Mouse (Mus musculus): ENCODE measurements at regions not wholly inside any gene's neighbourhood (a gene's known extent, or its start where the extent isn't known, plus 50 kb on each side); places are given as distances from the start of the nearest gene placed in this dataset.

- WGBS, result 59% methylated on average over 1 of the region's 1 CpGs
- Histone ChIP-seq H3K4me3 (ENCODE audit: low read length) (no peak overlapping the region), H3K36me3 (ENCODE audit: control insufficient read depth, insufficient read depth) (no peaks in the 10 kb centered on the region), H3K9ac (ENCODE audit: low read length) (no peak overlapping the region), H3K4me2 (ENCODE audit: low read depth, low read length) (no peak overlapping the region), H3K27ac (ENCODE audit: low read length) (no peak overlapping the region), H3K27me3 (ENCODE audit: control insufficient read depth, insufficient read depth, low read length) (no peaks in the 10 kb centered on the region), H3K4me1 (ENCODE audit: control insufficient read depth, insufficient read depth, low read length) (peaks cover 6% of the 10 kb centered on the region; the same call in 1 of the 2 replicates), H3K9me3 (replicated peaks; ENCODE audit: control insufficient read depth, low read length) (no peaks in the 10 kb centered on the region)
- no peak for ATAC-seq (replicated peaks; ENCODE audit: extremely low read depth, insufficient read depth, low FRiP score)
Observed at GRCm38 (mm10) chr5:91709494-91710286, 192.3 kb downstream of the Parm1 start.

GRCm38 (mm10) chr5:91708149-91708548 is 190.7 kb downstream of the Parm1 start:
- Histone ChIP-seq H3K27ac (ENCODE audit: low read length) (no peak overlapping the region), H3K9ac (ENCODE audit: low read length) (no peak overlapping the region), H3K27me3 (ENCODE audit: control insufficient read depth, insufficient read depth, low read length) (no peaks in the 10 kb centered on the region), H3K36me3 (ENCODE audit: control insufficient read depth, insufficient read depth) (no peaks in the 10 kb centered on the region), H3K4me3 (ENCODE audit: low read length) (no peak overlapping the region), H3K4me1 (ENCODE audit: control insufficient read depth, insufficient read depth, low read length) (0 out of 2 replicates have a peak, but pooled peaks cover 3% of the 10 kb centered on the region), H3K9me3 (replicated peaks; ENCODE audit: control insufficient read depth, low read length) (no peaks in the 10 kb centered on the region; the same call in 1 of the 2 replicates), H3K4me2 (ENCODE audit: low read depth, low read length) (no peak overlapping the region)
- 71% methylated on average over 6 of the region's 6 CpGs for WGBS
- ATAC-seq (replicated peaks; ENCODE audit: extremely low read depth, insufficient read depth, low FRiP score), result no peak

GRCm38 (mm10) chr5:91697075-91697474 is 179.7 kb downstream of the Parm1 start:
- Histone ChIP-seq H3K4me2 (ENCODE audit: low read depth, low read length) (no peak overlapping the region), H3K4me3 (ENCODE audit: low read length) (no peak overlapping the region), H3K4me1 (ENCODE audit: control insufficient read depth, insufficient read depth, low read length) (no peaks in the 10 kb centered on the region), H3K36me3 (ENCODE audit: control insufficient read depth, insufficient read depth) (no peaks in the 10 kb centered on the region), H3K9me3 (replicated peaks; ENCODE audit: control insufficient read depth, low read length) (no peaks in the 10 kb centered on the region), H3K27me3 (ENCODE audit: control insufficient read depth, insufficient read depth, low read length) (no peaks in the 10 kb centered on the region), H3K27ac (ENCODE audit: low read length) (no peak overlapping the region), H3K9ac (ENCODE audit: low read length) (no peak overlapping the region)
- 65% methylated on average over 6 of the region's 6 CpGs for WGBS
- no peak for ATAC-seq (replicated peaks; ENCODE audit: extremely low read depth, insufficient read depth, low FRiP score)

- no peak overlapping the region for H3K4me2 ChIP-seq (ENCODE audit: low read depth, low read length)
- H3K9ac ChIP-seq (ENCODE audit: low read length), result no peak overlapping the region
- WGBS, result 84% methylated on average over 6 of the region's 6 CpGs
Observed at GRCm38 (mm10) chr5:91696532-91696931, 179.1 kb downstream of the Parm1 start.

GRCm38 (mm10) chr5:91695632-91696031 is 178.2 kb downstream of the Parm1 start:
- Histone ChIP-seq H3K4me1 (ENCODE audit: control insufficient read depth, insufficient read depth, low read length) (no peaks in the 10 kb centered on the region), H3K4me3 (ENCODE audit: low read length) (no peak overlapping the region), H3K27me3 (ENCODE audit: control insufficient read depth, insufficient read depth, low read length) (no peaks in the 10 kb centered on the region), H3K9ac (ENCODE audit: low read length) (no peak overlapping the region), H3K36me3 (ENCODE audit: control insufficient read depth, insufficient read depth) (no peaks in the 10 kb centered on the region), H3K9me3 (replicated peaks; ENCODE audit: control insufficient read depth, low read length) (no peaks in the 10 kb centered on the region), H3K27ac (ENCODE audit: low read length) (no peak overlapping the region), H3K4me2 (ENCODE audit: low read depth, low read length) (no peak overlapping the region)
- 64% methylated on average over 3 of the region's 3 CpGs for WGBS
- no peak for ATAC-seq (replicated peaks; ENCODE audit: extremely low read depth, insufficient read depth, low FRiP score)

More at GRCm38 (mm10) chr5:91696532-91696931, 179.1 kb downstream of the Parm1 start:
- H3K27ac ChIP-seq (ENCODE audit: low read length), result no peak overlapping the region
- H3K36me3 ChIP-seq (ENCODE audit: control insufficient read depth, insufficient read depth), result no peaks in the 10 kb centered on the region
- no peak for ATAC-seq (replicated peaks; ENCODE audit: extremely low read depth, insufficient read depth, low FRiP score)
- H3K27me3 ChIP-seq (ENCODE audit: control insufficient read depth, insufficient read depth, low read length), result no peaks in the 10 kb centered on the region
- H3K4me3 ChIP-seq (ENCODE audit: low read length), result no peak overlapping the region
- H3K9me3 ChIP-seq (replicated peaks; ENCODE audit: control insufficient read depth, low read length), result no peaks in the 10 kb centered on the region
- H3K4me1 ChIP-seq (ENCODE audit: control insufficient read depth, insufficient read depth, low read length), result no peaks in the 10 kb centered on the region

- H3K27ac ChIP-seq (ENCODE audit: low read length), result no peak overlapping the region
- no peak overlapping the region for H3K4me2 ChIP-seq (ENCODE audit: low read depth, low read length)
- H3K4me3 ChIP-seq (ENCODE audit: low read length), result no peak overlapping the region
- no peak for ATAC-seq (replicated peaks; ENCODE audit: extremely low read depth, insufficient read depth, low FRiP score)
- H3K4me1 ChIP-seq (ENCODE audit: control insufficient read depth, insufficient read depth, low read length), result no peaks in the 10 kb centered on the region
- no peak overlapping the region for H3K9ac ChIP-seq (ENCODE audit: low read length)
- H3K36me3 ChIP-seq (ENCODE audit: control insufficient read depth, insufficient read depth), result no peaks in the 10 kb centered on the region
- no peaks in the 10 kb centered on the region for H3K9me3 ChIP-seq (replicated peaks; ENCODE audit: control insufficient read depth, low read length)
- 78% methylated on average over 11 of the region's 11 CpGs for WGBS
- H3K27me3 ChIP-seq (ENCODE audit: control insufficient read depth, insufficient read depth, low read length), result no peaks in the 10 kb centered on the region
Observed at GRCm38 (mm10) chr5:91693277-91693676, 175.9 kb downstream of the Parm1 start.

GRCm38 (mm10) chr5:91692292-91692691 is 174.9 kb downstream of the Parm1 start:
- Histone ChIP-seq H3K36me3 (ENCODE audit: control insufficient read depth, insufficient read depth) (no peaks in the 10 kb centered on the region), H3K27me3 (ENCODE audit: control insufficient read depth, insufficient read depth, low read length) (no peaks in the 10 kb centered on the region), H3K4me3 (ENCODE audit: low read length) (no peak overlapping the region), H3K4me2 (ENCODE audit: low read depth, low read length) (no peak overlapping the region), H3K9me3 (replicated peaks; ENCODE audit: control insufficient read depth, low read length) (no peaks in the 10 kb centered on the region), H3K9ac (ENCODE audit: low read length) (no peak overlapping the region), H3K4me1 (ENCODE audit: control insufficient read depth, insufficient read depth, low read length) (no peaks in the 10 kb centered on the region), H3K27ac (ENCODE audit: low read length) (no peak overlapping the region)
- no peak for ATAC-seq (replicated peaks; ENCODE audit: extremely low read depth, insufficient read depth, low FRiP score)
- 55% methylated on average over 6 of the region's 6 CpGs for WGBS

- Histone ChIP-seq H3K4me1 (ENCODE audit: control insufficient read depth, insufficient read depth, low read length) (no peaks in the 10 kb centered on the region), H3K36me3 (ENCODE audit: control insufficient read depth, insufficient read depth) (no peaks in the 10 kb centered on the region), H3K27me3 (ENCODE audit: control insufficient read depth, insufficient read depth, low read length) (no peaks in the 10 kb centered on the region), H3K4me3 (ENCODE audit: low read length) (no peak overlapping the region), H3K4me2 (ENCODE audit: low read depth, low read length) (no peak overlapping the region), H3K27ac (ENCODE audit: low read length) (no peak overlapping the region), H3K9ac (ENCODE audit: low read length) (no peak overlapping the region), H3K9me3 (replicated peaks; ENCODE audit: control insufficient read depth, low read length) (no peaks in the 10 kb centered on the region)
- ATAC-seq (replicated peaks; ENCODE audit: extremely low read depth, insufficient read depth, low FRiP score), result no peak
- WGBS, result 79% methylated on average over 6 of the region's 6 CpGs
Observed at GRCm38 (mm10) chr5:91678727-91679126, 161.3 kb downstream of the Parm1 start.
